Mouse (Mus musculus): ENCODE results near the gene Arl4a. TPM values are rescaled to one million over a fixed set of nuclear protein-coding genes. Genes with fewer than 3 reads are reported as not detected.

Gene Arl4a
- 9.4 and 11.9 TPM in 2 replicates for total RNA-seq (2023)

GRCm38 (mm10) chr12:40037876-40038463 lies at the start of gene Arl4a:
TSS of gene Arl4a (minus strand) at chr12:40038025.

Other genes with a start within 250 kb of the Arl4a start
- 0.19 and 0.20 TPM in 2 replicates for gene Scin, start 96.2 kb upstream of the Arl4a start, total RNA-seq (2023)
- gene Lsmem1, start 161.5 kb upstream of the Arl4a start, total RNA-seq (2023): 0.35 and 0.36 TPM in 2 replicates
- 383 and 407 TPM in 2 replicates for gene Ifrd1, start 210.5 kb upstream of the Arl4a start, total RNA-seq (2023)